In genomic region chr9:31145272-31145925, GRCm38 (mm10) we compare ENCODE assay signal across 13 mouse cellular contexts. TPM values are rescaled to one million over a fixed set of nuclear protein-coding genes. Genes with fewer than 3 reads are reported as not detected.
DNase-seq lines count a peak whose midpoint lies in the region; TF ChIP-seq lines count a peak whose summit lies in the region.
"Had no signal": no experiment of that assay in that cellular context is flagged by ENCODE, and none has a peak within 500 bp of the region (broad histone marks: within the 10 kb centered on the region; RNA-seq: fewer than 3 reads in every experiment).

No protein-coding gene starts in this region.

- DNase-seq in layer of hippocampus, adult 11-12 months (ENCODE audit: low spot score): peak; percentile 60
- DNase-seq in layer of hippocampus, adult 2 months (ENCODE audit: low spot score in 2 of 2): no peak
- DNase-seq in B cell, adult 2 months: peak; percentile 43 to 60
- DNase-seq in kidney, postnatal 25 days: peak; percentile 29 to 55
- no peak for DNase-seq in thymus, postnatal 25 days
- no peak for DNase-seq in cerebellum, postnatal 4 days (ENCODE audit: low spot score in 2 of 2)
- DNase-seq: cerebellum, adult 11-12 months; gastrocnemius, postnatal 10 days; heart, postnatal 4 days had no signal

- H3K27ac ChIP-seq in layer of hippocampus, adult 2 months: no peak overlapping the region
- peak overlapping the region; percentile 51 for H3K27ac ChIP-seq in bone marrow macrophage, adult 2 months (ENCODE audit: insufficient read depth, low read depth, low read length)
- H3K27ac ChIP-seq: forebrain, embryonic 13.5 days; limb, embryonic 15.5 days; midbrain, embryonic 10.5 days had no signal

- peaks cover 19% of the 10 kb centered on the region for H3K4me1 ChIP-seq in bone marrow macrophage, adult 2 months (ENCODE audit: control insufficient read depth, insufficient read depth, low read length)
- H3K4me1 ChIP-seq: forebrain, embryonic 13.5 days; limb, embryonic 15.5 days; midbrain, embryonic 10.5 days had no signal

- TF ChIP-seq CTCF in layer of hippocampus, adult 2 months (conservative IDR thresholded peaks at IDR 0.05): no peak; the same call in 1 of the 2 replicates
- no peak for TF ChIP-seq CTCF in bone marrow macrophage, adult 2 months (IDR thresholded peaks at IDR 0.05; ENCODE audit: low read depth, low read length)

- no peak for TF ChIP-seq POLR2A in bone marrow macrophage, adult 2 months (IDR thresholded peaks at IDR 0.05; ENCODE audit: borderline replicate concordance, low read depth, low read length)

- no peak overlapping the region for H3K4me3 ChIP-seq in layer of hippocampus, adult 2 months
- H3K4me3 ChIP-seq in bone marrow macrophage, adult 2 months (ENCODE audit: insufficient read depth, low read length): no peak overlapping the region
- H3K4me3 ChIP-seq: forebrain, embryonic 13.5 days; limb, embryonic 15.5 days; midbrain, embryonic 10.5 days had no signal

RNA-seq across cellular contexts. Expression of gene St14, which starts 13.7 kb away (rescaled TPM):
- total RNA-seq in layer of hippocampus, adult 2 months (2021): under 1 TPM; 0.61 to 0.79 TPM
- polyA plus RNA-seq in bone marrow macrophage, adult 2 months (2012; ENCODE audit: insufficient read depth, insufficient read length, missing spikeins): 0.64 and 1.4 TPM in 2 replicates

Comparison
In these comparisons a context has a peak if more than half of its experiments do, and no peak if none do; other contexts are left out.
1. DNase-seq: peak in layer of hippocampus, adult 11-12 months (single experiment), B cell, adult 2 months (2 of 2) and kidney, postnatal 25 days (2 of 2); none in layer of hippocampus, adult 2 months (0 of 2), thymus, postnatal 25 days (single experiment) and cerebellum, postnatal 4 days (0 of 2).